Mouse (Mus musculus) neural tube, embryonic 13.5 days (tissue): ENCODE data around the gene Slx1b. TPM values are rescaled to one million over a fixed set of nuclear protein-coding genes. Genes with fewer than 3 reads are reported as not detected.
"Not testable (repeated sequence)": the region's sequence is repeated elsewhere in the genome, so short reads cannot be mapped to it uniquely, and the experiment has no call there.

Experiments
- ATAC-seq: fragments of 200-750 bp; cut with Nextera tagmentation; 2 replicates; pipeline ENCODE4 v1.8.0; 2017; ENCODE audit warnings: low read depth, mild to moderate bottlenecking, moderate TSS enrichment, moderate library complexity
- H3K27ac ChIP-seq: fragments of 300-500 bp; sonication (generic); replicated peaks from 2 replicates; pipeline ENCODE4 v1.5.1; 2015; ENCODE audit warnings: moderate library complexity, mild to moderate bottlenecking, inconsistent platforms
- H3K27me3 ChIP-seq: fragments of 300-500 bp; sonication (generic); 2 replicates; pipeline ENCODE4 v1.6.1; 2015; ENCODE audit warnings: mild to moderate bottlenecking, inconsistent platforms
- H3K36me3 ChIP-seq: fragments of 300-500 bp; sonication (generic); 2 replicates; pipeline ENCODE4 v1.6.1; 2015; ENCODE audit warnings: mild to moderate bottlenecking, inconsistent platforms
- H3K4me1 ChIP-seq: fragments of 300-500 bp; sonication (generic); replicated peaks from 2 replicates; pipeline ENCODE4 v1.6.1; 2015; ENCODE audit warnings: inconsistent platforms
- H3K4me2 ChIP-seq: fragments of 300-500 bp; sonication (generic); 2 replicates; pipeline ENCODE4 v1.6.1; 2015; ENCODE audit warnings: inconsistent platforms, mild to moderate bottlenecking, moderate library complexity
- H3K4me3 ChIP-seq: fragments of 300-500 bp; sonication (generic); 2 replicates; pipeline ENCODE4 v1.5.1; 2015; ENCODE audit warnings: mild to moderate bottlenecking, inconsistent platforms
- H3K9ac ChIP-seq: fragments of 300-500 bp; sonication (generic); 2 replicates; pipeline ENCODE4 v1.6.1; 2015; ENCODE audit warnings: moderate library complexity, mild to moderate bottlenecking, inconsistent platforms
- H3K9me3 ChIP-seq: fragments of 300-500 bp; sonication (generic); 2 replicates; pipeline ENCODE4 v1.6.1; 2016; ENCODE audit warnings: inconsistent platforms
- WGBS: fragments of 180-500 bp; shearing (Covaris S2); methylation state at CpG from one replicate; pipeline ENCODE4 v1.1.7; 2015; 5-methylcytosine and 5-hydroxymethylcytosine counted together
- polyA plus RNA-seq: library from polyadenylated mRNA; unstranded; fragments of >200 nt; fragmentation: Nextera tagmentation; extraction: Ambion mirVana; gene quantifications from 2 replicates; pipeline ENCODE4 v1.2.1, GENCODE M21; 2015

The Slx1b gene
- polyA plus RNA-seq, 1 experiment from 2014 or later = 20.5 TPM

GRCm38 (mm10) chr7:126644914-126645313 lies 50.7 kb downstream of the Slx1b start:
- Histone ChIP-seq H3K4me2 (no peak overlapping the region), H3K36me3 (no peaks in the 10 kb centered on the region), H3K27me3 (no peaks in the 10 kb centered on the region), H3K4me3 (no peak overlapping the region), H3K27ac (no peak overlapping the region; the same call in 1 of the 2 replicates), H3K9ac (no peak overlapping the region), H3K9me3 (no peaks in the 10 kb centered on the region), H3K4me1 (peaks cover 18% of the 10 kb centered on the region)
- no peak for ATAC-seq

DNA sequence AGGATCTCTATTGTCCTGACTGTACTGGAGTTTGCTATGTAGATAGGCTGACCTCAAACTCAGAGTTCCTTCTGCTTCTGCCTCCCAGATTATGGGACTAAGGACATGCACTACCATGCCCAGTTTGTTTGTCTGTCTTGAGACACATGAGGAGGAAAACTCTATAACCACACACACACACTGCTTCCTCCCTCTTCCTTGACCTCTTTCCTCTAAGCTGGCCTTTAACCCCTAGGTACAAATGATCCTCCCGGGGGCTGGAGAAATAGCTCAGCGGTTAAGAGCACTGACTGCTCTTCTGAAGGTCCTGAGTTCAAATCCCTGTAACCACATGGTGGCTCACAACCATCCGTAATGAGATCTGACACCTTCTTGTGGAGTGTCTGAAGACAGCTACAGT lies 51.2 kb downstream of the Slx1b start:
- WGBS = 76% methylated on average over 3 of the region's 3 CpGs
- H3K27ac ChIP-seq = no peak overlapping the region
- H3K4me3 ChIP-seq = no peak overlapping the region
- H3K36me3 ChIP-seq = no peaks in the 10 kb centered on the region
- H3K9me3 ChIP-seq = no peaks in the 10 kb centered on the region
- H3K4me2 ChIP-seq = no peak overlapping the region
- ATAC-seq = no peak
- H3K27me3 ChIP-seq = no peaks in the 10 kb centered on the region
- peaks cover 16% of the 10 kb centered on the region; the same call in 1 of the 2 replicates for H3K4me1 ChIP-seq
- no peak overlapping the region for H3K9ac ChIP-seq

DNA sequence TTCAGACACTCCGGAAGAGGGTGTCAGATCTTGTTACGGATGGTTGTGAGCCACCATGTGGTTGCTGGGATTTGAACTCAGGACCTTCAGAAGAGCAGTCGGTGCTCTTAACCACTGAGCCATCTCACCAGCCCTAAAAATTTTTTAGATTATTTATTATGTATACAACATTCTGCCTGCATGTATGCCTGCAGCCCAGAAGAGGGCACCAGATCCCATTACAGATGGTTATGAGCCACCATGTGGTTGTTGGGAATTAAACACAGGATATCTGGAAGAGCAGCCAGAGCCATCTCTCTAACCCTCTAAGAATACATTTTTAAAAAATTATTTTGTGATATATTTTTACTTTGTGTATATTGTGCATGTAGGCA lies 52.4 kb downstream of the Slx1b start:
- 75% methylated on average over 3 of the region's 3 CpGs for WGBS

DNA sequence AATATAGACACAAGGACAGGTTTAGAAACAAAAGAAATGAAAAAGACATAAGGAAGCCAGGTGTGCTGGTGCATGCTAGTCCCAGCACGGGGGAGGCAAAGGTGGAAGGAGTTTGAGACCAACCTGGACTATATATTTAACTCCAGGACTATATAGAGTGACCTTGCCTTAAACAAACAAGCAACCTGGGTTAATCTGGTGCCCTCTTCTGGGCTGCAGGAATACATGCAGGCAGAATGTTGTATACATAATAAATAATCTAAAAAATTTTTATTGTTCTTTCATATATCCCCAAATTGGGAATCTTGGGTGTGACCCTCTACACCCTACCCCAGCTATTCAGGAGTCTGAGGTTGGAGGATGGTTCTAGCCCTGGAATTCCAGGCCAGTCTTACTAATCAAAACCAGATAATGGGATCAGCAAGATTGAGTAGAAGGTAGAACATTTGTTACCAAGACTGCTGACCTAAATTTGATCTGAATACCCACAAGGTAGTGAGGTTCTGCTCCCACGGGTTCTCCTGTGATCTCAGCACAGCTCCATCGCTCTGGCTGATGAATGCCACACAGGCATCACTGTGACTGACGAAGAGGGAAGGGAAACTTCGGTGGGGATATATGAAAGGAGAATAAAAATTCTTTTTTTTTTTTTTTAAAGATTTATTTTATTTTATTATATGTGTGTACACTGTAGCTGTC lies 52.9 kb downstream of the Slx1b start:
- Histone ChIP-seq H3K4me1 (0 out of 2 replicates have a peak, but pooled peaks cover 9% of the 10 kb centered on the region), H3K9me3 (no peaks in the 10 kb centered on the region), H3K36me3 (no peaks in the 10 kb centered on the region), H3K4me2 (no peak overlapping the region), H3K4me3 (no peak overlapping the region), H3K27me3 (no peaks in the 10 kb centered on the region), H3K9ac (no peak overlapping the region), H3K27ac (no peak overlapping the region)
- no peak for ATAC-seq
- WGBS = 80% methylated on average over 5 of the region's 5 CpGs

More for the DNA sequence above, 52.4 kb downstream of the Slx1b start:
- H3K4me1 ChIP-seq, H3K4me2 ChIP-seq, H3K9ac ChIP-seq, H3K9me3 ChIP-seq, H3K27me3 ChIP-seq, H3K27ac ChIP-seq, H3K4me3 ChIP-seq, ATAC-seq, H3K36me3 ChIP-seq: not testable (repeated sequence)

Other genes starting within 250 kb of the Slx1b start
- gene Atp2a1, start 232.7 kb downstream of the Slx1b start, polyA plus RNA-seq = 2.1 and 11.5 TPM in 2 replicates
- 60.2 and 62.3 TPM in 2 replicates for gene Sh2b1, start 220.4 kb downstream of the Slx1b start, polyA plus RNA-seq
- 122 and 144 TPM in 2 replicates for gene Tufm, start 208.4 kb downstream of the Slx1b start, polyA plus RNA-seq
- 68.2 and 83.1 TPM in 2 replicates for gene Atxn2l, start 192.3 kb downstream of the Slx1b start, polyA plus RNA-seq
- gene Eif3c, start 129.4 kb downstream of the Slx1b start, polyA plus RNA-seq = 188 and 200 TPM in 2 replicates
- 0.29 and 0.95 TPM in 2 replicates for gene Apobr, start 110.8 kb downstream of the Slx1b start, polyA plus RNA-seq
- gene Cln3, start 110.0 kb downstream of the Slx1b start, polyA plus RNA-seq = 26.3 and 27.9 TPM in 2 replicates
- gene Il27, start 100.8 kb downstream of the Slx1b start, polyA plus RNA-seq = not detected in 2 replicates
- gene Nupr1, start 64.9 kb downstream of the Slx1b start, polyA plus RNA-seq = 7.1 and 9.6 TPM in 2 replicates
- gene Sgf29, start 46.5 kb downstream of the Slx1b start, polyA plus RNA-seq = 48.3 and 51.3 TPM in 2 replicates
- gene Sult1a1, start 19.4 kb downstream of the Slx1b start, polyA plus RNA-seq = 1.4 and 2.1 TPM in 2 replicates
- gene Bola2, start 383 bp downstream of the Slx1b start, polyA plus RNA-seq = 109 and 143 TPM in 2 replicates
- 92.4 and 107 TPM in 2 replicates for gene Coro1a, start 12.0 kb upstream of the Slx1b start, polyA plus RNA-seq
- gene Mapk3, start 63.8 kb upstream of the Slx1b start, polyA plus RNA-seq = 97.6 and 108 TPM in 2 replicates
- 0.56 and 1.5 TPM in 2 replicates for gene Gdpd3, start 70.5 kb upstream of the Slx1b start, polyA plus RNA-seq
- gene Ypel3, start 81.2 kb upstream of the Slx1b start, polyA plus RNA-seq = 204 and 215 TPM in 2 replicates
- 0.25 and 0.66 TPM in 2 replicates for gene Tbx6, start 85.7 kb upstream of the Slx1b start, polyA plus RNA-seq
- 216 and 230 TPM in 2 replicates for gene Ppp4c, start 96.7 kb upstream of the Slx1b start, polyA plus RNA-seq
- gene Fam57b, start 101.9 kb upstream of the Slx1b start, polyA plus RNA-seq = 36.8 and 40.6 TPM in 2 replicates
- not detected in 2 replicates for gene 4930451I11Rik, start 135.9 kb upstream of the Slx1b start, polyA plus RNA-seq
- 8.2 and 9.5 TPM in 2 replicates for gene Doc2a, start 151.6 kb upstream of the Slx1b start, polyA plus RNA-seq
- gene Hirip3, start 166.2 kb upstream of the Slx1b start, polyA plus RNA-seq = 19.0 and 19.9 TPM in 2 replicates
- gene Ino80e, start 166.6 kb upstream of the Slx1b start, polyA plus RNA-seq = 74.3 and 79.1 TPM in 2 replicates
- gene Taok2, start 188.9 kb upstream of the Slx1b start, polyA plus RNA-seq = 48.7 and 50.5 TPM in 2 replicates
- gene Tmem219, start 227.1 kb upstream of the Slx1b start, polyA plus RNA-seq = 25.3 and 25.7 TPM in 2 replicates
- 94.3 and 99.3 TPM in 2 replicates for gene Kctd13, start 233.1 kb upstream of the Slx1b start, polyA plus RNA-seq